Mouse (Mus musculus) urinary bladder, postnatal 10 days (tissue): ENCODE data around the gene Lipo2.
"Not testable (repeated sequence)": the region's sequence is repeated elsewhere in the genome, so short reads cannot be mapped to it uniquely, and the experiment has no call there.

Experiments
- DNase-seq: peaks from one replicate; pipeline ENCODE4 v3.0.0; 2022; ENCODE audit warnings: low spot score

Gene Lipo2

DNA sequence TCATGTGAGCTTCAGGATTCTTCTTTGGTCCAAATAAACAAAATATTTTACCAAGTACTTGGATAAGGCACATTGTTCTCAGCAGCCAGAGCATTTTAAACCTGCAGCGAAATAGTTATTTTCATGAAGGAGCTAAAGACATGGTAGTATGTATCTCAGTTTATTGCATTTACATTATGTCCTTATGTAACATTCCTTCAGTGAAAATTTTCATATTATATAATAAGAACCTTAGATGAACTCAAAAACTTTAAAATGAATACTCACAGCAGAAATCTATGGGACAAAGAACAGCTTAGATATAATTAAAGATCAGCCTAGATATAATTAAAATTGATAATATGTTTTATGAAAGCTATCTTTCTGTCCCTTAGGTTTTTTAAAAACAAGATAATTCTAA, at the start of gene Lipo2:
Gene Lipo2, minus strand, starts transcription at position 101 of the 400 bp plus-strand sequence.
- not testable (repeated sequence) for DNase-seq

DNA sequence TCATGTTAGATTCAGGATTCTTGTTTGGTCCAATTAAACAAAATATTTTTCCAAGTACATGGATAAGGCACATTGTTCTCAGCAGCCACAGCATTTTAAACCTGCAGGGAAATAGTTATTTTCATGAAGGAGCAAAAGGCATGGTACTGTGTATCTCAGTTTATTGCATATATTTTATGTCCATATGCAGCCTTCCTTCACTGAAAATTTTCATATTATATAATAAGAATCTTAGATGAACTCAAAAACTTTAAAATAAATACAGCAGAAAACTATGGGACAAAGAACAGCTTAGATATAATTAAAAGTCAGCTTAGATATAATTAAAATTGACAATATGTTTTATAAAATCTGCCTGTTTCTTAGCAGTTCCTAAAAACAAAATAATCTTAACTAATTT, 36.2 kb upstream of the Lipo2 start, which contains the start of gene Lipo1:
Gene Lipo1, minus strand, starts transcription at position 101 of the 400 bp plus-strand sequence.
- not testable (repeated sequence) for DNase-seq

DNA sequence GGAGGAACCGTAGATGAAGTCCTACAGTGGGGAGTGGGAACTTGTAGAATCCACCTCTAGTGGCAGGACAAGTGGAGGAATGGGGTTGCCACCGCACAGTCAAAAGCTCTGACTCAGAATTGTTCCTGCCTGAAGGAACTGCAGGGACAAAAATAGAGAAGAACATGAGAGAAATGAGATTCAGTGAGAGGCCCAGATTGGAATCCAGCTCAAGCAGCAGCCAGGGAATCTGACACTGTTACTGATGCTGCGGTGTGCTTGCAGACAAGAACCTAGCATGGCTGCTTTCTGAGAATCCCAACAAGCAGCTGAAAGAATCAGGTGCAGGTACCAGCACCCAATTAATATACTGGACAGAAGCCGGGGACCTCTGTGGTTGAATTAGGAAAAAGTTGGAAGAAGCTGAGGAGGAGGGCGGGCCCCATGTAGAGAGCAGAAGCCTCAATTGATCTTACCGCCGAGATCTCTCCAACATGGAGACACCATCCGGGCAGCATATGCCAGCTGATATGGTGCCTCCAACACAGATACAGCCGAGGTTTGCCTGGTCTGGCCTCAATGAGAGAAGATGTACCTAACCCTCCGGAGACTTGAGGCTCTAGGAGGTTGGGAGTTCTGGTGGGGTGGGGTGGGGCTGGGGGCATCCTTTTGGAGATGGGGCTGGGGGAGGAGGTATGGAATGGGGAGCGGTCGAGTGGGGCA, 35.6 kb upstream of the Lipo2 start:
- DNase-seq = no peak

DNA sequence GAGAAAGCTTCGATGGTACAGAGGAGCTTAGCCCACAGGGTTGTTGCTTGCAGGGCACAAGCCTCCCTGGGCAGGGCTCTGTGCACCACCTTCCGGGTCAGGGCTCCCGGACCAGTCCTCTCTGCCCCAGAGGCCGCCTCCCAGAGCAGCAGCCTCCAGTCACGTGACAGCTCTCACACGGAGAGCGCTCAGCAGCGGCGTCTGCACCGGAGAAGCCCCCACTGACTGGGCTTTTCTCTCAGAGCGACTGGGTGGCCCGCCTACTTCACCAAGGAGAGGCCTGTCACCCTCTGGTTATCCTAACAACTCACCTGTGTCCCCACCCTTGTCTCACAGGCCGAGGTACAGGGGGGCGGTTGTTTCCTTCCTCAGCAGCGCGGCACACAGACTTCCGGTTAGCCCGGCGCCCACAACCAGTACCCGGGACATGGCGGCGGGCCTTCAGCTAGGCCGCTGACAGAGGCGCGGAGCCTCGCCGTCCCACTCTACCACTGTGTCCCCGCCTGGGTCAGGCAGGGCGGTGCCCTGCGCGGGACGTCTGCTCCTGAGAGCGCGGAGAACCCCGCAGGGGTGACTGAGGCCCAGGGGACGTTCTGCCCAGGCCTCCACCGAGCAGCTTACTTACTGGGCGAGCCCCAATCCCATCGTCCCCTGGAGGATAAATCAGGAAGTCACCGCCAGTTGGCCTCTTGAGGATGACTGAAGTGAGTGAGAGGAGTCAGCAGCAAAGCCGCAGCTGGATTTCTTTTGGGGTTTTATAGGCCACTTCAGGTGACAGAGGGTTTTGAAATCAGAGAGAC, 10.3 kb upstream of the Lipo2 start, which contains the start of gene Lipo3:
Gene Lipo3, minus strand, starts transcription at position 665 of the 800 bp plus-strand sequence.
- DNase-seq = peak; percentile 9
